Mouse (Mus musculus): ENCODE data around the gene Nlgn2. TPM values are rescaled to one million over a fixed set of nuclear protein-coding genes. Genes with fewer than 3 reads are reported as not detected.
A peak's percentile ranks its signal among the peaks of the same experiment; 100 is the strongest.
"Not testable (repeated sequence)": the region's sequence is repeated elsewhere in the genome, so short reads cannot be mapped to it uniquely, and the experiment has no call there.

The Nlgn2 gene
- total and polyA plus RNA-seq, 3 experiments, result 0.20 to 1.3 (median 1.1) TPM

- no peak for TF ChIP-seq MEF2A (IDR thresholded peaks at IDR 0.05; ENCODE audit: borderline replicate concordance, low read depth, low read length)
- no peak for TF ChIP-seq TBP (conservative IDR thresholded peaks at IDR 0.05; ENCODE audit: low read depth, low read length)
- 0 out of 2 replicates have a peak, but pooled peaks have one; percentile 26 for TF ChIP-seq BHLHE40 (IDR thresholded peaks at IDR 0.05; ENCODE audit: low read depth, low read length)
- no peak for TF ChIP-seq TCF12 (IDR thresholded peaks at IDR 0.05; ENCODE audit: low read depth, low read length)
- TF ChIP-seq ZKSCAN1 (IDR thresholded peaks at IDR 0.05; ENCODE audit: borderline replicate concordance, low read depth, low read length), result no peak
- TF ChIP-seq SIN3A (IDR thresholded peaks at IDR 0.05; ENCODE audit: low read length), result no peak
- TF ChIP-seq POLR2A (IDR thresholded peaks at IDR 0.05; ENCODE audit: low read depth, low read length), result no peak
- no peak for TF ChIP-seq MAFK (IDR thresholded peaks at IDR 0.05; ENCODE audit: insufficient replicate concordance, low read length)
- TF ChIP-seq ZMIZ1 (IDR thresholded peaks at IDR 0.05; ENCODE audit: low read depth, low read length), result no peak
- Histone ChIP-seq H3K36me3 (replicated peaks in 1 of 2; ENCODE audit: control insufficient read depth in 1 of 2, insufficient read depth in 1 of 2, low read length in 1 of 2) (no peaks in the 10 kb centered on the region), H3K27me3 (replicated peaks) (peaks cover 25% of the 10 kb centered on the region), H3K79me2 (replicated peaks; ENCODE audit: control insufficient read depth, extremely low read depth, insufficient read depth, poor library complexity, severe bottlenecking) (no peaks in the 10 kb centered on the region), H3K9ac (ENCODE audit: insufficient read depth, low read depth) (no peak overlapping the region), H3K9me3 (replicated peaks; ENCODE audit: low read length) (no peaks in the 10 kb centered on the region), H3K4me2 (ENCODE audit: insufficient read depth, low read depth, poor library complexity, severe bottlenecking) (no peak overlapping the region), H3K4me3 (replicated peaks in 1 of 3; ENCODE audit: low read depth in 2 of 3, low read length in 2 of 3, poor library complexity in 1 of 3) (no peak overlapping the region), H3K27ac (ENCODE audit: insufficient read depth, low read depth) (no peak overlapping the region), H3K4me1 (ENCODE audit: control insufficient read depth in 1 of 2, insufficient read depth in 2 of 2) (no peaks in the 10 kb centered on the region)
- no peak for DNase-seq (ENCODE audit: extremely low read depth)
- dilution Hi-C loops (cut with MboI; ENCODE audit: extremely low pct_ligation_motif_present, extremely low pct_unique_long_range_greater_than_20kb, low sequenced_read_pairs), result no loop called here
- in situ Hi-C loops (cut with MboI; ENCODE audit: low pct_ligation_motif_present, low pct_unique_long_range_greater_than_20kb, low sequenced_read_pairs), result no loop called here
Observed at GRCm38 (mm10) chr11:69864138-69864860, 26.7 kb upstream of the Nlgn2 start.

- in situ Hi-C loops (cut with MboI; ENCODE audit: low pct_ligation_motif_present, low pct_unique_long_range_greater_than_20kb, low sequenced_read_pairs); H3K4me1 ChIP-seq (ENCODE audit: control insufficient read depth in 1 of 2, insufficient read depth in 2 of 2); H3K4me2 ChIP-seq (ENCODE audit: insufficient read depth, low read depth, poor library complexity, severe bottlenecking); H3K27ac ChIP-seq (ENCODE audit: insufficient read depth, low read depth); H3K36me3 ChIP-seq (replicated peaks in 1 of 2; ENCODE audit: control insufficient read depth in 1 of 2, insufficient read depth in 1 of 2, low read length in 1 of 2); dilution Hi-C loops (cut with MboI; ENCODE audit: extremely low pct_ligation_motif_present, extremely low pct_unique_long_range_greater_than_20kb, low sequenced_read_pairs); H3K79me2 ChIP-seq (replicated peaks; ENCODE audit: control insufficient read depth, extremely low read depth, insufficient read depth, poor library complexity, severe bottlenecking); H3K4me3 ChIP-seq (replicated peaks in 1 of 3; ENCODE audit: low read depth in 2 of 3, low read length in 2 of 3, poor library complexity in 1 of 3); DNase-seq (ENCODE audit: extremely low read depth); H3K9me3 ChIP-seq (replicated peaks; ENCODE audit: low read length); H3K9ac ChIP-seq (ENCODE audit: insufficient read depth, low read depth): not testable (repeated sequence)
- H3K27me3 ChIP-seq (replicated peaks), result peaks cover 22% of the 10 kb centered on the region
Observed at GRCm38 (mm10) chr11:69863729-69864128, 26.1 kb upstream of the Nlgn2 start.

- H3K27ac ChIP-seq (ENCODE audit: insufficient read depth, low read depth), result no peak within 1 kb of the TSS
- in situ Hi-C loops (cut with MboI; ENCODE audit: low pct_ligation_motif_present, low pct_unique_long_range_greater_than_20kb, low sequenced_read_pairs) (no loop called here), dilution Hi-C loops (cut with MboI; ENCODE audit: extremely low pct_ligation_motif_present, extremely low pct_unique_long_range_greater_than_20kb, low sequenced_read_pairs) (no loop called here)
- TF ChIP-seq ZMIZ1 (IDR thresholded peaks at IDR 0.05; ENCODE audit: low read depth, low read length), result no peak
- no peak for TF ChIP-seq ELF1 (IDR thresholded peaks at IDR 0.05; ENCODE audit: low read depth, low read length)
- TF ChIP-seq NELFE (IDR thresholded peaks at IDR 0.05; ENCODE audit: low read depth, low read length), result no peak
- TF ChIP-seq ZC3H11A (IDR thresholded peaks at IDR 0.05; ENCODE audit: low read depth, low read length), result no peak
- no peak for TF ChIP-seq MYC (IDR thresholded peaks at IDR 0.05; ENCODE audit: low read depth, low read length)
- no peak for TF ChIP-seq CHD2 (IDR thresholded peaks at IDR 0.05; ENCODE audit: low read length)
- no peak for TF ChIP-seq ZKSCAN1 (IDR thresholded peaks at IDR 0.05; ENCODE audit: borderline replicate concordance, low read depth, low read length)
- no peak for TF ChIP-seq E2F4 (IDR thresholded peaks at IDR 0.05; ENCODE audit: insufficient replicate concordance, low read depth, low read length)
- no peak for TF ChIP-seq ETS1 (conservative IDR thresholded peaks at IDR 0.05; ENCODE audit: low read depth, low read length)
- no peak for TF ChIP-seq RAD21 (IDR thresholded peaks at IDR 0.05; ENCODE audit: low read depth, low read length)
- no peak for TF ChIP-seq MAX (IDR thresholded peaks at IDR 0.05; ENCODE audit: low read length)
- H3K9ac ChIP-seq (ENCODE audit: insufficient read depth, low read depth), result no peak within 1 kb of the TSS
- H3K4me1 ChIP-seq (ENCODE audit: control insufficient read depth in 1 of 2, insufficient read depth in 2 of 2), result peaks cover 6 to 16% of the 10 kb centered on the region in 2 experiments
- H3K27me3 ChIP-seq (replicated peaks), result peaks cover 5% of the 10 kb centered on the region
- no peaks in the 10 kb centered on the region for H3K79me2 ChIP-seq (replicated peaks; ENCODE audit: control insufficient read depth, extremely low read depth, insufficient read depth, poor library complexity, severe bottlenecking)
- no peak within 1 kb of the TSS for H3K4me3 ChIP-seq (replicated peaks in 1 of 3; ENCODE audit: low read depth in 2 of 3, low read length in 2 of 3, poor library complexity in 1 of 3)
- no peak within 1 kb of the TSS for H3K4me2 ChIP-seq (ENCODE audit: insufficient read depth, low read depth, poor library complexity, severe bottlenecking)
- H3K36me3 ChIP-seq (replicated peaks in 1 of 2; ENCODE audit: control insufficient read depth in 1 of 2, insufficient read depth in 1 of 2, low read length in 1 of 2), result no peaks in the 10 kb centered on the region
- H3K9me3 ChIP-seq (replicated peaks; ENCODE audit: low read length), result no peaks in the 10 kb centered on the region
- no peak for DNase-seq (ENCODE audit: extremely low read depth)
Observed at GRCm38 (mm10) chr11:69858113-69858998, 20.8 kb upstream of the Nlgn2 start, which contains the start of gene Tnk1. Gene Tnk1, minus strand, starts transcription at chr11:69858730.
